Mouse (Mus musculus) c-Kit-negative CD71-positive TER-119-positive erythroid progenitor cells, embryonic 14.5 days (primary cell): ENCODE results near the gene Pecr.

Experiments used
- DNase-seq: peaks from one replicate; pipeline ENCODE4 v3.0.0-alpha.2; 2013; ENCODE audit warnings: low read depth, low spot score

Pecr gene

DNA sequence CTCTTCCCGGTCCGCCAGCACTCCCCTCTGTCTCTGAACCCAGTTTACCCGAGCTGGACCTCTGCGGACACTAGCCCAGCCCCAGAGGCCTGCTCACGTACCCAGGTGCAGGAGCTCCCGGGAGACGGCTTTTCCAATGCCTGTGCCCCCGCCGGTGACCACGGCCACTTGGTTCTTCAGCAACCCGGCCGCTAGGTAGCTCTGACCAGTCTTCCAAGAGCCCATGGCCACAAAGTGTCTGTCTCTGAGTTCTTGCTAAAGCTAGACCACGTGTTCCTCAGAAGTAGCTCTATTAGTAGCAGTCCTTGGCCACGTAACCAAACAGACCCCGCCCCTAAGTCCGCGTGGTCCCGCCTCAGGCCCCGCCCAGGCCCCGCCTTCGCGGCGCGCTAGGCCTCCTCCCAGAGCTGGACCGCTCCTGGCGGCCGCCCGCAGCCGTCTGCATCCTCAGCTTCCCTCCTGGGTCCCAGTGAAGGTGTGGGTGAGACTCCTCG is at the start of gene Pecr, which contains the start of gene Tmem169:
Gene Pecr, minus strand, starts transcription at position 323 of the 494 bp plus-strand sequence.
Gene Tmem169, plus strand, starts transcription at position 378 of the 494 bp plus-strand sequence.
- peak; percentile 70 for DNase-seq

- DNase-seq, result no peak
Observed at GRCm38 (mm10) chr1:72326162-72326821, 42.2 kb upstream of the Pecr start.

GRCm38 (mm10) chr1:72323248-72323647 is 39.1 kb upstream of the Pecr start:
- DNase-seq, result no peak

- no peak for DNase-seq
Observed at GRCm38 (mm10) chr1:72320759-72321158, 36.6 kb upstream of the Pecr start.

- DNase-seq, result no peak
Observed at GRCm38 (mm10) chr1:72316901-72317300, 32.8 kb upstream of the Pecr start.

GRCm38 (mm10) chr1:72316409-72316808 is 32.3 kb upstream of the Pecr start:
- DNase-seq, result no peak

DNA sequence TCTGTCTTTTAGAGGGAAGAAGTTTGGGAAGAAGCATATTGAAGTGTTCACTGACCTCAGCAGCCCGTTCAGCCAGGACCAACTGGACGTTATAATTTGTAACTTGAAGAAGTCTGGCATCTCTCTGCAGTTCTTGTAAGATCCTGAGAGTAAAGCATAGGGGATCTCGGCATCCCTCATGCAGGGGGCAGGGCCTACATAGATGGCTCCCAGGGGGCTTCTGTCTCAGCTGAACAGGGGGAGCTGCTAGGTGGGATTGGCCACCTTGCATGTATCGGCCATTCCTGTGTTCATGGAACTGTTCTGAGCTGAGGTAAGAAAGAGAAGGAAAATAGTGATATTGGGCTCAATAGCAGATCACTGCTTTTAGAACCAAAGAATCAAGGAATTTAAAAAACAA is 31.3 kb upstream of the Pecr start:
- no peak for DNase-seq

- DNase-seq, result peak; percentile 22
Observed at GRCm38 (mm10) chr1:72313399-72314039, 29.4 kb upstream of the Pecr start.

GRCm38 (mm10) chr1:72312701-72313398 is 28.7 kb upstream of the Pecr start:
- DNase-seq, result no peak

- DNase-seq, result no peak
Observed at GRCm38 (mm10) chr1:72309744-72310424, 25.8 kb upstream of the Pecr start.

GRCm38 (mm10) chr1:72308919-72309318 is 24.8 kb upstream of the Pecr start:
- DNase-seq, result no peak

GRCm38 (mm10) chr1:72307317-72307798 is 23.2 kb upstream of the Pecr start, which contains the start of gene Xrcc5:
TSS of gene Xrcc5 (plus strand) at chr1:72307421.
- peak; percentile 85 for DNase-seq

DNA sequence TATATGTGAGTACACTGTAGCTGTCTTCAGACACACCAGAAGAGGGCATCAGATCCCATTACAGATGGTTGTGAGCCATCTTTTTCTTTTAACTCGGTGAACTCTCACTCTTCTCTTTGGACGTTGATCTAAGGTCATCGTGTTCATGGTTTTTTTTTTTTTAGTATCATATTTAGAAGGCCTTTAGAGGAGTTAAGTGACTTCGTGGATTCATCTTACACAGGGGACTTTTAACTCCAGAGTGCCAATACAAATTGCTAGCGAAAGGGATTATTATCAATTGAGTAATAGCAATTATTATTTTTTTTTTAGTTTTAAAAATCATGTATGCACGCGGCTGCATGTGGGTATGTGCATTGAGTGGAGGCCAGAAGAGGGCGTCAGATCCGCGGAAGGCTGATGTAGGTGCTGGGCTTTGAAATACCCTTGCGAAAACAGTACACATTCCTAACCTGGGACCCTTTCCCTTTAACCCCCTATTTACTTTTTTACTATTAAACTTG is 22.6 kb upstream of the Pecr start:
- no peak for DNase-seq

DNA sequence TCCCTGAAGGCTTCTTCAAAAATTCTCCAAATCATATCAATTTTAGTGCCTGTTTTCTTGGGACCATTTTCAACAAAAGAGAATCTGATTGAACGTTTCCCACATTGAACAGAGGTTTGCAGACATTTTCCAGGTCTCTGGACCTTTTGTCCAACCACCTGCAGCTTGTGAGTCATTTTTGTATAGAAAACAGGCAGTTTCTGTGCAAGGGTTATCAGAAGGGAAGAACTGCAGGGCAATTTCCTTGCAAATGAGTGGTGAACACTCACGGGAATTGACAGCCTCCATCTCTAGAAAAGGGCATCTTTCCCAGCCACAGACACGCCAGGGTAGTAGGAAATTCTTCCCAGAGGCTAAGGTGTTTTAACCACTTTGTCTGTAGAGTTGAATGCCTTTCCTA is 22.1 kb upstream of the Pecr start:
- no peak for DNase-seq

DNA sequence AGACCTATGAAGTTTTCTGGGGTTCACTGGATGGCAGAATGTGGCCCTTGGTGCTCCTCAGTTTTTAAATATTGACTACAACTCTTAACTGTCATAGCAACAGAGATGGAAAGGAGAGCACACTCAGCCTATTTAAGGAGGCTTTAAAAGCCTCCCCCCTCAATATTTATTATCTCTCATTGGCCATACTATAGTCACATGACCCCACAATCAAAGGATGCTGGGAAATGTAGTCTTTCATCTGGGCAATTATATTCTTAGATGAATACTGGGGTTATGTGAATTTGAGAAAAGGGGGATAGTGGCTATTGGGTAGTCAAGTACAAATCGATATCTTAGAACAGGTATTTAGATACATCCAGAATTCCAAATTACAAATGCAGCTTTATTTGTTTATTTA is 17.7 kb upstream of the Pecr start:
- no peak for DNase-seq

DNA sequence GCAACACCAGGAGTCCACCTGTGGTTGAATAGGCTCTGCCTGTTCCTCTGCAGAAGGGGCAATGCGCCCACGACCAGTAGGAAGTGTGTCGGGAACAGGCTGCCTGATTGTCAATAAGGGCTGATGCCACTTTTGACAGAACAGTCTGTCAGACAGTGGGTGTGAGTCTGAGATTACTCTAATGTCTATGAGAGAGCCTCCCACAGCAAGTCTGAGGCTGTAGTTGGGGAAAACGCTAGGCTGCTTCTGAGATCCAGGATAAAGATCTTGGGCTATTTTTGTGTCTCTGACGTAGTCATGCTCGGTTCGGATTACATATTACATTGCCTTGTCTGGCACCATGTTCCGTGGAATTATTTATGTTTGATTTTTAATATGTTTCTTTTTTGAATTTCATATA is 11.6 kb upstream of the Pecr start:
- DNase-seq, result no peak

- no peak for DNase-seq
Observed at GRCm38 (mm10) chr1:72293869-72294663, 10.0 kb upstream of the Pecr start.

GRCm38 (mm10) chr1:72291925-72292324 is 7.8 kb upstream of the Pecr start:
- DNase-seq, result no peak

DNA sequence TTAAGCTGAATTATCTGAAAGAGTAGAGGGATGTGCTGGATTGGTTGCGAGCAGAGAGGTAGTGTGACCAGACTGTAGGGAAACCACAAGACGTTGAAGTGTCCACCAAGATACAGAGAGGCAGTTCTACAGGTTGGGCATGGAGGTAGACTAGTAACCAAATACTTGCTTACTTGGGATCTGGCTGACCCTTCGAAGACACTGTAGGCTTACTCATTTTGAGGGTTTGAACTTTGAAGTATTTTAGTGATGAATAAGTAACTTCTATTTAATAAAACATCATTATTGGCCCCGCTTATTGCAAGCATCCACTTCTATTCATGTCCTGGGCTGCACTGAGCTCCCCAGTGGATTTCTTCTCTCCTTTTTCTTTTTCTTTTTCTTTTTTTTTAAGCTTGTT is 7.3 kb upstream of the Pecr start:
- DNase-seq, result no peak

DNA sequence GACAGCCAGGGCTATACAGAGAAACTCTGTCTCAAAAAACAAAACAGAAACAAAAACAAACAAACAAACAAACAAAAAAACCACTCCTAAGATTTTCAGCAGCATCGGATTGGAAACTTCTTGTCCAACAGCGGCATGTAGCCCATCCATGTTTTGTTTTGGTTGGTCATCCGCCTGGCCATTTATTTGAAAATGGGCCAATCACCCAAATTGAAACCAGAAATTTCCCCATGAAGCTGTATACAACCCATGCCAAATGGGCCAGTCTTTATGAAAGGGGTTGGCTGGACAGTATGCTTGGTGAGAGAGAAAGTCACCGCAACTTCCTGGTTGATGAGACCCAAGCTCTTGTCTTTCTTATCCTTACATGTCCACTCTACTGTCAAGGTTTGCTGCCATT is 6.8 kb upstream of the Pecr start:
- DNase-seq, result no peak
